Mouse (Mus musculus) brain, embryonic 14.5 days (tissue): ENCODE data around the gene Kcnh2.

Experiments
- CTCF ChIP-seq: fragments of 200-500 bp; IDR thresholded peaks from 2 replicates; pipeline ENCODE4 v1.5.1; 2012; ENCODE audit warnings: inconsistent platforms, mild to moderate bottlenecking, moderate library complexity, borderline replicate concordance; ENCODE audit not compliant: insufficient read depth, insufficient read length; ENCODE audit errors: extremely low read depth
- POLR2A ChIP-seq: fragments of 200-500 bp; IDR thresholded peaks from 2 replicates; pipeline ENCODE4 v1.6.1; 2012; ENCODE audit warnings: mild to moderate bottlenecking, inconsistent platforms, borderline replicate concordance; ENCODE audit not compliant: poor library complexity, insufficient read depth, insufficient read length, severe bottlenecking; ENCODE audit errors: extremely low read depth

DNA sequence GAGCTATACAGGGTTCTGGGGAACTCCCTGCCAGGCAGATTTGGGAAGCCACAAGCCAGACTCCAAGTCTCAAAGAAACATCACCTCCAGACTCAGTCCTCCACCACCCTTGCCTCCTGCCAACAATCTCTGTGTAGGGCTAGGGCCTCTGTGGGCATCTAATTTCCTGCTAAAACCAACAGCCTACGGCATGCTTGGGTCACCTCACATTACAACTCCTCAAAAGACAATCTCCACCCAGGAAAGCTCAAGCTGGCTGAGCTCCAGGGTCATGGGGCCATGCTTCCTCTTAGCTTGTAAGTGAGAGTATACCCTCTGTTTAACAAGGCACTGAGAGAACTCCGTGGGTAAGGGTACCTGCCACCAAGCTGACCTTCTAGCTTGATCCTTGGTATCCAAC lies 13.6 kb downstream of the Kcnh2 start:
- no peak for TF ChIP-seq POLR2A
- no peak for TF ChIP-seq CTCF
